Mouse (Mus musculus) intestine, postnatal 0 days (tissue): ENCODE measurements around the gene Tprgl. TPM values are rescaled to one million over a fixed set of nuclear protein-coding genes. Genes with fewer than 3 reads are reported as not detected.

Experiments
- ATAC-seq: fragments of 200-750 bp; cut with Nextera tagmentation; 2 replicates; pipeline ENCODE4 v1.8.0; 2017; ENCODE audit warnings: mild to moderate bottlenecking, moderate TSS enrichment, moderate library complexity
- H3K27ac ChIP-seq: fragments of 300-500 bp; sonication (generic); 2 replicates; pipeline ENCODE4 v1.5.1; 2014; ENCODE audit warnings: mild to moderate bottlenecking, low read depth, low read length, moderate library complexity
- H3K27me3 ChIP-seq: fragments of 300-500 bp; sonication (generic); replicated peaks from 2 replicates; pipeline ENCODE4 v1.6.1; 2014; ENCODE audit warnings: low read length, mixed read lengths; ENCODE audit not compliant: control insufficient read depth, insufficient read depth
- H3K36me3 ChIP-seq: fragments of 300-500 bp; sonication (generic); 2 replicates; pipeline ENCODE4 v1.6.1; 2014; ENCODE audit warnings: mild to moderate bottlenecking, moderate library complexity; ENCODE audit not compliant: control insufficient read depth, insufficient read depth
- H3K4me1 ChIP-seq: fragments of 300-500 bp; sonication (generic); replicated peaks from 2 replicates; pipeline ENCODE4 v1.6.1; 2014; ENCODE audit warnings: antibody characterized with exemption, low read length, mixed read lengths; ENCODE audit not compliant: control insufficient read depth, insufficient read depth
- H3K4me2 ChIP-seq: fragments of 300-500 bp; sonication (generic); replicated peaks from 2 replicates; pipeline ENCODE4 v1.6.1; 2014; ENCODE audit warnings: low read depth, mild to moderate bottlenecking, moderate library complexity
- H3K4me3 ChIP-seq: fragments of 300-500 bp; sonication (generic); 2 replicates; pipeline ENCODE4 v1.5.1; 2014; ENCODE audit warnings: low read depth, low read length
- H3K9ac ChIP-seq: fragments of 300-500 bp; sonication (generic); 2 replicates; pipeline ENCODE4 v1.6.1; 2014; ENCODE audit warnings: mild to moderate bottlenecking, low read depth, low read length
- H3K9me3 ChIP-seq: fragments of 300-500 bp; sonication (generic); 2 replicates; pipeline ENCODE4 v1.6.1; 2016; ENCODE audit warnings: mixed run types; ENCODE audit not compliant: control insufficient read depth
- CTCF ChIP-seq: sonication (generic); IDR thresholded peaks from 2 replicates; pipeline ENCODE4 v1.5.1; 2016; ENCODE audit warnings: low read depth, mild to moderate bottlenecking, control low read depth, antibody characterized with exemption, moderate library complexity
- WGBS: fragments of 180-500 bp; shearing (Covaris S2); extraction: QIAGEN DNeasy Blood & Tissue Kit; methylation state at CpG from one replicate; pipeline ENCODE4 v1.1.7; 2014; 5-methylcytosine and 5-hydroxymethylcytosine counted together
- polyA plus RNA-seq: library from polyadenylated mRNA; unstranded; fragments of >200 nt; fragmentation: Nextera tagmentation; extraction: Ambion mirVana; gene quantifications from 2 replicates; pipeline ENCODE4 v1.2.1, GENCODE M21; 2015

The Tprgl gene
- polyA plus RNA-seq, 1 experiment from 2014 or later: 95.4 TPM

- H3K27ac ChIP-seq: no peak overlapping the region
- whole genome bisulfite sequencing: 38% methylated on average over 9 of the region's 9 CpGs
- no peaks in the 10 kb centered on the region for H3K4me1 ChIP-seq
- TF ChIP-seq CTCF: no peak
- 0 out of 2 replicates have a peak, but pooled peaks have one; percentile 38 for ATAC-seq
- H3K4me3 ChIP-seq: no peak overlapping the region
- no peaks in the 10 kb centered on the region for H3K9me3 ChIP-seq
- H3K36me3 ChIP-seq: no peaks in the 10 kb centered on the region
- no peak overlapping the region for H3K9ac ChIP-seq
- no peak overlapping the region for H3K4me2 ChIP-seq
- no peaks in the 10 kb centered on the region for H3K27me3 ChIP-seq
Measured at GRCm38 (mm10) chr4:154118782-154119181, 41.7 kb downstream of the Tprgl start.

GRCm38 (mm10) chr4:154116421-154116820 lies 44.0 kb downstream of the Tprgl start:
- Histone ChIP-seq H3K9me3 (no peaks in the 10 kb centered on the region), H3K9ac (no peak overlapping the region), H3K27me3 (no peaks in the 10 kb centered on the region), H3K4me2 (no peak overlapping the region), H3K4me3 (no peak overlapping the region), H3K27ac (no peak overlapping the region), H3K4me1 (no peaks in the 10 kb centered on the region), H3K36me3 (no peaks in the 10 kb centered on the region)
- 47% methylated on average over 7 of the region's 7 CpGs for WGBS
- ATAC-seq: no peak
- TF ChIP-seq CTCF: no peak

- H3K36me3 ChIP-seq: no peaks in the 10 kb centered on the region
- H3K9ac ChIP-seq: no peak overlapping the region
- no peak overlapping the region for H3K27ac ChIP-seq
- no peak for TF ChIP-seq CTCF
- 72% methylated on average over 11 of the region's 11 CpGs for WGBS
- no peak overlapping the region for H3K4me2 ChIP-seq
- no peaks in the 10 kb centered on the region for H3K4me1 ChIP-seq
- ATAC-seq: no peak
- no peak overlapping the region for H3K4me3 ChIP-seq
- H3K27me3 ChIP-seq: no peaks in the 10 kb centered on the region
- no peaks in the 10 kb centered on the region for H3K9me3 ChIP-seq
Measured at GRCm38 (mm10) chr4:154109850-154110243, 50.6 kb downstream of the Tprgl start.

GRCm38 (mm10) chr4:154109216-154109849 lies 51.1 kb downstream of the Tprgl start:
- Histone ChIP-seq H3K9me3 (no peaks in the 10 kb centered on the region), H3K9ac (no peak overlapping the region), H3K27ac (no peak overlapping the region), H3K4me3 (no peak overlapping the region), H3K4me1 (no peaks in the 10 kb centered on the region), H3K27me3 (no peaks in the 10 kb centered on the region), H3K36me3 (no peaks in the 10 kb centered on the region), H3K4me2 (no peak overlapping the region)
- 33% methylated on average over 18 of the region's 18 CpGs for WGBS
- ATAC-seq: 0 out of 2 replicates have a peak, but pooled peaks have one; percentile 28
- TF ChIP-seq CTCF: no peak

Other genes starting within 250 kb of the Tprgl start
- 60.8 and 62.6 TPM in 2 replicates for gene A430005L14Rik, start 203.4 kb downstream of the Tprgl start, polyA plus RNA-seq
- 6.5 and 6.7 TPM in 2 replicates for gene Dffb, start 185.5 kb downstream of the Tprgl start, polyA plus RNA-seq
- gene Cep104, start 185.5 kb downstream of the Tprgl start, polyA plus RNA-seq: 3.8 and 4.0 TPM in 2 replicates
- 13.1 and 15.8 TPM in 2 replicates for gene Lrrc47, start 148.9 kb downstream of the Tprgl start, polyA plus RNA-seq
- gene Smim1, start 134.4 kb downstream of the Tprgl start, polyA plus RNA-seq: 160 and 174 TPM in 2 replicates
- 0.05 TPM in 1 of 2 replicates, not detected in the other for gene Ccdc27, start 118.0 kb downstream of the Tprgl start, polyA plus RNA-seq
- gene Trp73, start 20.5 kb downstream of the Tprgl start, polyA plus RNA-seq: 0.03 TPM in 1 of 2 replicates, not detected in the other
- 13.2 and 15.0 TPM in 2 replicates for gene Wrap73, start 18.3 kb downstream of the Tprgl start, polyA plus RNA-seq
- 4.4 and 4.5 TPM in 2 replicates for gene Megf6, start 10.1 kb upstream of the Tprgl start, polyA plus RNA-seq
- 65.9 and 69.4 TPM in 2 replicates for gene Arhgef16, start 141.0 kb upstream of the Tprgl start, polyA plus RNA-seq
- gene B230104I21Rik, start 175.5 kb upstream of the Tprgl start, polyA plus RNA-seq: not detected in 2 replicates